Mouse (Mus musculus) C2C12 (cell line): ENCODE measurements around the gene Fam160b1. TPM values are rescaled to one million over a fixed set of nuclear protein-coding genes. Genes with fewer than 3 reads are reported as not detected.

Experiments used
- H3K27me3 ChIP-seq: one replicate; pipeline ENCODE4 v1.6.1; 2011; ENCODE audit not compliant: control insufficient read depth, insufficient read depth, insufficient read length
- H3K36me3 ChIP-seq: one replicate; pipeline ENCODE4 v1.6.1; 2011; ENCODE audit not compliant: control insufficient read depth, insufficient read depth
- H3K4me3 ChIP-seq: one replicate; pipeline ENCODE4 v1.5.1; 2011; ENCODE audit warnings: mild to moderate bottlenecking, control low read depth; ENCODE audit not compliant: poor library complexity, insufficient read depth, severe bottlenecking
- H3K79me2 ChIP-seq: one replicate; pipeline ENCODE4 v1.6.1; 2011; ENCODE audit not compliant: control insufficient read depth, insufficient read depth
- H3K79me3 ChIP-seq: one replicate; pipeline ENCODE4 v1.6.1; 2011; ENCODE audit warnings: low read depth, control low read depth
- H3ac ChIP-seq: one replicate; pipeline ENCODE3; 2011; ENCODE audit warnings: low read depth; ENCODE audit not compliant: control insufficient read depth, insufficient read length
- CEBPB ChIP-seq: IDR thresholded peaks from one replicate; pipeline ENCODE4 v1.6.1; 2011; ENCODE audit warnings: low read depth, mild to moderate bottlenecking, control low read depth, moderate library complexity
- CTCF ChIP-seq: IDR thresholded peaks from one replicate; pipeline ENCODE4 v1.5.1; 2011; ENCODE audit not compliant: control insufficient read depth, insufficient read depth, insufficient read length
- FOSL1 ChIP-seq: IDR thresholded peaks from one replicate; pipeline ENCODE4 v1.8.0; 2011; ENCODE audit warnings: mild to moderate bottlenecking, low read length; ENCODE audit not compliant: poor library complexity, insufficient read depth, severe bottlenecking
- MAX ChIP-seq: IDR thresholded peaks from one replicate; pipeline ENCODE4 v1.6.1; 2011; ENCODE audit warnings: mild to moderate bottlenecking, control low read depth
- MYOD1 ChIP-seq: IDR thresholded peaks from one replicate; pipeline ENCODE4 v1.6.1; 2011; ENCODE audit warnings: low read depth; ENCODE audit not compliant: control insufficient read depth, insufficient read length
- MYOG ChIP-seq: IDR thresholded peaks from one replicate; pipeline ENCODE4 v1.6.1; 2011; ENCODE audit not compliant: control insufficient read depth, insufficient read length; ENCODE audit errors: extremely low read depth
- USF1 ChIP-seq: IDR thresholded peaks from one replicate; pipeline ENCODE4 v1.6.1; 2011; ENCODE audit warnings: low read depth, mild to moderate bottlenecking, control low read depth, moderate library complexity
- polyA plus RNA-seq: library from polyadenylated mRNA; unstranded; fragments of >200 nt; fragmentation: generic; extraction: Trizol; gene quantifications from one replicate; pipeline ENCODE4 v1.2.1, GENCODE M21; 2012; ENCODE audit warnings: missing spikeins

The Fam160b1 gene
- polyA plus RNA-seq, 1 experiment, result 7.3 TPM

- Histone ChIP-seq H3K36me3 (no peaks in the 10 kb centered on the region), H3K79me2 (no peaks in the 10 kb centered on the region), H3ac (no peak overlapping the region), H3K27me3 (no peaks in the 10 kb centered on the region), H3K4me3 (no peak overlapping the region), H3K79me3 (no peaks in the 10 kb centered on the region)
- TF ChIP-seq MYOD1 (no peak), MYOG (no peak), CEBPB (no peak), MAX (no peak), FOSL1 (no peak), USF1 (no peak), CTCF (no peak)
Observed at GRCm38 (mm10) chr19:57316597-57316996, 43.9 kb upstream of the Fam160b1 start.

DNA sequence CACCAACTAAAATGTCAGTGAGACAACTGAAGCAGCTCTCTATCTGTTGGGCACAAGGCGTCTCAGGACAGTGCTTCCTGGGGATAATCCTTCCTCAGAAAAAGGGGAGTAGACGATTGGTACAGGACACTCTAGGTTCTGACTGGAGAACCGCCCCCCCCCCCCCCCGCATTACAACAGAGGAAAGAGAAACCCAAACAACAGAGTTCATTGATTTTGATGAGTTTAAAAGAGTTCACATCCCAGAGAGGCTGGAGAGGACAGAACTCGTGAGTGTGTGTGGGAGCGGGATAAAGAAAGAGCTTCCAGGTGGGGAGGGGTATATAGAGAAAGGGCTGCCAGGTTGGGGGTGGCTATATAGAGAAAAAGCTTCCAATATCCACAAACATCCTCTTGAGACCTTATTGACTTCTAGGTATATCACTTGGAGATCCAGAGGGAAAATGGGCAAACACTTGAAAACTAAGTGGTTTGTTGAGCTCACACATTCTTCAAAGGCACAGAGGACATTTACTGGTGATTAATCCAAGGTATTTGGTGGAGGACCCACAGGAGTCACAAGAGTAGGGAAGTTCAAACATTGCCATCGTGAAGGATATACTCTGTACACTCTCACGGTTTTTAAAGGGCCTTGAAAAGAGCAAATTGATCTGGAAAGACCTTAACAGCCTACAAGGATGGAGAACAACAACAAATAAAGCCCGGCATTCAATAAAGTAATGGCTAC lies 39.7 kb upstream of the Fam160b1 start:
- Histone ChIP-seq H3K36me3 (no peaks in the 10 kb centered on the region), H3K27me3 (no peaks in the 10 kb centered on the region), H3K79me2 (no peaks in the 10 kb centered on the region), H3ac (no peak overlapping the region), H3K79me3 (no peaks in the 10 kb centered on the region), H3K4me3 (no peak overlapping the region)
- TF ChIP-seq MAX (no peak), CEBPB (no peak), CTCF (no peak), FOSL1 (no peak), MYOG (no peak), MYOD1 (no peak), USF1 (no peak)

DNA sequence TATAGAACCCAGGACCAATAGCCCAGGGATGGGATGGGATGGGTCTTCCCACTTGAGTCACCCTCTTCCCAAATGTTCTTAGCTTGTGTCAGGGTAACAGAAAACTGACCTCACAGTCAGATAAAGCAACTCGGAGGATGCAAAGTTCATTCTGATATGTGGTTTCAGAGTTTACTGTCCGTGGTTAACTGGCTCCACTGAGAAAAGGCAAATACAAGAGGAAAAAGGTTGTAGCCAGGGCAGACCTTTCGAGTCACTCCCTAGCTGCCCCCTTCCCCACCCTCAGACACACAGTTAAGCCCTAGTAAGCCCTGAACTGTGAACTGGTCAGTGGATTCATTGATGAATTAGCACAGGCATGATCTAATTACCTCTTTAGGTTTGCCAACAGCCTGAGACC lies 38.6 kb upstream of the Fam160b1 start:
- Histone ChIP-seq H3K36me3 (no peaks in the 10 kb centered on the region), H3K27me3 (no peaks in the 10 kb centered on the region), H3ac (no peak overlapping the region), H3K79me3 (no peaks in the 10 kb centered on the region), H3K4me3 (no peak overlapping the region), H3K79me2 (no peaks in the 10 kb centered on the region)
- TF ChIP-seq CEBPB (no peak), USF1 (no peak), CTCF (no peak), MYOD1 (no peak)

DNA sequence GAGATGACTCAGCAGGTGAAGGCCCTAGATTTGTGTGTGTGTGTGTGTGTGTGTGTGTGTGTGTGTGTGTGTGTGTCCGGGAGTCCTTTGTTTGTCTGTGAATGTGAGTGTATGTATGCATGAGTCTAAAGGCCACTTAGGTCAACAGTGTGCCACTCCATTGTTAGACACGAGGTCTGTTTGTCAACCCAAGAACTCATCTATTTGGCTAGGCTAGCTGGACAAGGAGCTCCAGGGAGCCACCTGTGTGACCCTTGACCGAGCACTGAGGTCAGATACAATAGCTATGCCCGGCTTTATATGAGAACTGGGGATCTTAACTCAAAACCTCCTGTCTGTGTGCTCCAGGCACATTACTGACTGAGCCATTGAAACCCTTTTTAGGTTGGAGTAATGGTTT lies 38.0 kb upstream of the Fam160b1 start:
- Histone ChIP-seq H3ac (no peak overlapping the region), H3K4me3 (no peak overlapping the region), H3K27me3 (no peaks in the 10 kb centered on the region), H3K36me3 (no peaks in the 10 kb centered on the region), H3K79me3 (no peaks in the 10 kb centered on the region), H3K79me2 (no peaks in the 10 kb centered on the region)
- TF ChIP-seq MYOG (no peak), MYOD1 (no peak)

- no peaks in the 10 kb centered on the region for H3K79me3 ChIP-seq
- H3K4me3 ChIP-seq, result no peak overlapping the region
- H3K27me3 ChIP-seq, result no peaks in the 10 kb centered on the region
- H3K36me3 ChIP-seq, result no peaks in the 10 kb centered on the region
- H3ac ChIP-seq, result no peak overlapping the region
- TF ChIP-seq FOSL1, result no peak
- TF ChIP-seq CTCF, result no peak
- TF ChIP-seq MAX, result no peak
- no peak for TF ChIP-seq USF1
- no peak for TF ChIP-seq CEBPB
- no peak for TF ChIP-seq MYOD1
- TF ChIP-seq MYOG, result no peak
- H3K79me2 ChIP-seq, result no peaks in the 10 kb centered on the region
Observed at GRCm38 (mm10) chr19:57323087-57323486, 37.4 kb upstream of the Fam160b1 start.

GRCm38 (mm10) chr19:57325748-57326300 lies 34.7 kb upstream of the Fam160b1 start:
- no peaks in the 10 kb centered on the region for H3K36me3 ChIP-seq
- H3K79me3 ChIP-seq, result no peaks in the 10 kb centered on the region
- no peaks in the 10 kb centered on the region for H3K27me3 ChIP-seq
- no peak overlapping the region for H3K4me3 ChIP-seq
- TF ChIP-seq MAX (no peak), CTCF (peak; percentile 38)
- no peak overlapping the region for H3ac ChIP-seq
- H3K79me2 ChIP-seq, result no peaks in the 10 kb centered on the region
